Mouse (Mus musculus) macrophage (primary cell): ENCODE results near the gene Npr3. TPM values are rescaled to one million over a fixed set of nuclear protein-coding genes. Genes with fewer than 3 reads are reported as not detected.

Experiments
- H3K27ac ChIP-seq: fragments of 350-480 bp; formaldehyde crosslinking; 2 replicates; pipeline ENCODE4 v1.9.0; 2021
- H3K36me3 ChIP-seq: fragments of 350-480 bp; formaldehyde crosslinking; 2 replicates; pipeline ENCODE4 v1.9.0; 2021; ENCODE audit errors: inconsistent target
- H3K4me3 ChIP-seq: fragments of 350-480 bp; formaldehyde crosslinking; 2 replicates; pipeline ENCODE4 v1.9.0; 2021; ENCODE audit errors: inconsistent target
- H3K79me2 ChIP-seq: fragments of 350-480 bp; formaldehyde crosslinking; 2 replicates; pipeline ENCODE4 v1.9.0; 2021; ENCODE audit errors: inconsistent target
- WGBS: methylation state at CpG from one replicate; pipeline ENCODE4 v1.1.7; 2026; ENCODE audit warnings: inconsistent platforms; ENCODE audit not compliant: missing documents; 5-methylcytosine and 5-hydroxymethylcytosine counted together
- polyA plus RNA-seq: library from polyadenylated mRNA; stranded (reverse); fragments of 250-400 nt; gene quantifications from 3 replicates; pipeline ENCODE4 v1.2.4, GENCODE M21; 2018; ENCODE audit warnings: inconsistent platforms
- total RNA-seq, 78 experiments: library from RNA; depleted of rRNA; stranded (reverse); fragments of 250-400 nt; gene quantifications; 1 replicate in 9 of 78; 2 replicates in 24 of 78; 3 replicates in 43 of 78; 4 replicates in 2 of 78; pipeline ENCODE4 v1.2.4; 2018; ENCODE audit warnings: inconsistent platforms in 56 of 78

The Npr3 gene
- under 1 TPM in 1 of 26 experiments, not detected in 25; 0.73 TPM for total RNA-seq (2018; cell fraction: chromatin; rRNA removed)
- total RNA-seq (2018; cell fraction: cytosol; rRNA removed): not detected
- under 1 TPM in 1 of 26 experiments, not detected in 25; 0.14 TPM for total RNA-seq (2018; cell fraction: nucleus; rRNA removed)
- polyA plus RNA-seq: not detected in 3 replicates

DNA sequence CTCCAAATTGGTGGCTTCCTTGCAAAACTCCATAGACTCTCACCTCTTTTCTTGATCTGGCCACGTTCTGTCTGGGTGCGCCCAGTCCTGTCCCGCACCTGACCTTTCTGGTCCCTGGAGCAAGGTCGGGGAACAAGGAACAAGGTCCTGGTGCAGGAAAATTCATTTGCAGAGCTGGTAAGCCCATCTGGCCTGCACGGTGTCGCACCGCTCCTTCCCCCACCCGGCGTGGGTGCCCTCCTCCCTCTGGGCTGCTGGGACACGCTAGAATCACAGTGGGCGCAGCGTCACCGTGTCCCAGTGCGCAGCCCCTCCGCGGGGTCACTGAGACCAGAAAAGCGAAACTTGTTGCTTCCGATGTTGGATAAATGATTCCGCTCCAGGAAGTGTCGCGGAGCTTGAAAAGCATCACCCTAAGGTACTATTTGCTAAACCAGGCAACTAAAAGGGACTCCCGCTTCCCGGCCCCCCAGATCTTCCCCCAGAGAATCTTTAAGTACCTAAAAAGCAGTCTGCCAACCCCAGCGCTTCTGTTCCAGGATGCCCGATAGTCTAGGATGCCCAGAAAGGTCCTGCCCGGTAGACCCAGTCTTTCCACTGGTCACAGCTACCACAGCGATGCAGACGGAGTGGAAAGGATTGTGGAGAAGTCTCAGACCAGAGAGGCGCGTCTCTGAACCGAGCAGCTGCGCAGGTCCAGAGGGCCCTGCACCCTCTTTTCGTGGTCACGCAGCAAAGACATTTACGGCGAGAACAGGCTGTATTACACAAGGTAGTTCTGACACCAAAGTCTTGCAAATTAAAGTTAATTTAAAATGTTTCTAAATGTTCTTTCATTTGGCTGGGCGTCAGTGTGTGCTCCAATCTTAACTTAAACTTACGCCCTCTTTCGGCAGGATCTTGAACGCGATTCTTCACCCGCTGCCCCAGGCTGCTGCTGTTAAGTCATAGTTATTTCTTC lies at the start of gene Npr3:
Gene Npr3 (minus strand): TSS at position 717 of the 961 bp plus-strand sequence.
- no peak within 1 kb of the TSS for H3K4me3 ChIP-seq
- under 1% methylated on average over 42 of the region's 42 CpGs for WGBS
- H3K79me2 ChIP-seq: no peaks in the 10 kb centered on the region
- no peaks in the 10 kb centered on the region for H3K36me3 ChIP-seq
- no peak within 1 kb of the TSS for H3K27ac ChIP-seq

DNA sequence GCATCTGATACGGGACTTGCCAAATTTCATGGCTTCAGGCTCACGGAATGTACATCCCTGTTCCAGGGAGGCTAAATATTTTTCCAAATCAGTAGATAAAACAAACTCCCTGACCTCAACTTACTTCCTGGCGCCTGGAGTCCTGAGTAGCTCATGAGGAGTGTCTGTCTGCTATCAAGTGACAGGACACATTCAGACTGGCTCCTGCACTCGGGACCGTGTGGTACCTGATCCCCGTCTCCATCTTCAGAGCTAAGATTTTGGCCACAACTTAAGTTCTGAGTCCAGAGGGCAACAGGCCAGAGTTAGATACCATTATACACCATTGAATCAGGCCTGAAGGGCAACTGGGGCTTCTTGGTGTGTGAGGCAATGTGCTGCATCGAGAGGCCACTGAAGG lies 49.0 kb upstream of the Npr3 start:
- H3K79me2 ChIP-seq: no peaks in the 10 kb centered on the region
- 88% methylated on average over 7 of the region's 7 CpGs for WGBS
- H3K27ac ChIP-seq: no peak overlapping the region
- H3K36me3 ChIP-seq: no peaks in the 10 kb centered on the region
- no peak overlapping the region for H3K4me3 ChIP-seq

- Histone ChIP-seq H3K36me3 (no peaks in the 10 kb centered on the region), H3K79me2 (no peaks in the 10 kb centered on the region), H3K4me3 (no peak overlapping the region), H3K27ac (no peak overlapping the region)
- 85% methylated on average over 4 of the region's 4 CpGs for WGBS
Observed at GRCm38 (mm10) chr15:11954190-11954589, 47.1 kb upstream of the Npr3 start.

GRCm38 (mm10) chr15:11952159-11952558 lies 45.1 kb upstream of the Npr3 start:
- H3K36me3 ChIP-seq: no peaks in the 10 kb centered on the region
- no peaks in the 10 kb centered on the region for H3K79me2 ChIP-seq
- no peak overlapping the region for H3K4me3 ChIP-seq
- 87% methylated on average over 3 of the region's 3 CpGs for WGBS
- H3K27ac ChIP-seq: no peak overlapping the region

GRCm38 (mm10) chr15:11951181-11951580 lies 44.1 kb upstream of the Npr3 start:
- Histone ChIP-seq H3K79me2 (no peaks in the 10 kb centered on the region), H3K4me3 (no peak overlapping the region), H3K36me3 (no peaks in the 10 kb centered on the region), H3K27ac (no peak overlapping the region)
- WGBS: 97% methylated on average over 7 of the region's 7 CpGs

GRCm38 (mm10) chr15:11950144-11950543 lies 43.1 kb upstream of the Npr3 start:
- WGBS: 92% methylated on average over 10 of the region's 10 CpGs

DNA sequence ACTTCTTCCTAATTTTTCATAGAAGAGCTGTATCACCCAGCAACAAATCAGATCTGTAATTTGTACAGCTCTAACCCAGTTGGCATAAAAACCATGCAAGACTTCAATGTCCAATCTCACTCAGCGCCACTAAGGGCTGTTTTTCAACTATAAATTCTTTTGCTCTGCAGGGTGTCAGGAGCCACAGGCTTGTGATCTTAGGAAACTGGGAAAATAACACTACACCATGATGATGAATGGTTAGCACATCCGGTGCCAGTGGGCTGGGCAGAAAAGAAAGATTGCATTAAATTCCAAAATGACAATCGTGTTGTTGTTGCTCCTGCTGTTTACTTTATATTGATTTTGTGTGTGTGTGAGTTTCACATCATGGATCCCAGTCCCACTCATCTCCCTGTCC lies 42.4 kb upstream of the Npr3 start:
- Histone ChIP-seq H3K79me2 (no peaks in the 10 kb centered on the region), H3K36me3 (no peaks in the 10 kb centered on the region), H3K27ac (no peak overlapping the region), H3K4me3 (no peak overlapping the region)
- WGBS: 90% methylated on average over 3 of the region's 3 CpGs

More at GRCm38 (mm10) chr15:11950144-11950543, 43.1 kb upstream of the Npr3 start:
- no peak overlapping the region for H3K4me3 ChIP-seq
- no peaks in the 10 kb centered on the region for H3K79me2 ChIP-seq
- no peak overlapping the region for H3K27ac ChIP-seq
- H3K36me3 ChIP-seq: no peaks in the 10 kb centered on the region

- 85% methylated on average over 5 of the region's 5 CpGs for WGBS
- H3K4me3 ChIP-seq: no peak overlapping the region
Observed at GRCm38 (mm10) chr15:11940855-11941254, 33.8 kb upstream of the Npr3 start.

DNA sequence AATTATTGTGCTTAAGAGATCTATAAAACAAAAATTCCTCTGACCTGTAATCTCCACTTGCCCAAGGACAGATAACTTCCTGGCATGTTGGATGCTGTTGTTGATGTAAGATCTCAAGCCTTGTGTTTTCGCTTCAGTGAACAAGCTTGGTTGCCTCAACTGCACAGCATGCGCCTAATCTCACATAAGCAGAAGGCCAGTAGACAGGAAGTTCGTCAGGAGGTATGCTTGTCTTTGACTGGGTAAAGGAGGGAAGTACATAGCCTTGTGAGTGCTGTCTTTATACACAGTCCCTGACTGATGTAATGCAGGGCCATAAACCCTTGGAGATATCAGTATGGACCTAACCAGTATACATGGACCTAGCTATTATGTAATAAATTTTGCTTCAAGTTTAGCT lies 20.7 kb upstream of the Npr3 start:
- H3K79me2 ChIP-seq: no peaks in the 10 kb centered on the region
- H3K36me3 ChIP-seq: no peaks in the 10 kb centered on the region
- no peak overlapping the region for H3K4me3 ChIP-seq
- WGBS: 94% methylated on average over 3 of the region's 3 CpGs
- H3K27ac ChIP-seq: no peak overlapping the region

More at GRCm38 (mm10) chr15:11940855-11941254, 33.8 kb upstream of the Npr3 start:
- Histone ChIP-seq H3K79me2 (no peaks in the 10 kb centered on the region), H3K36me3 (no peaks in the 10 kb centered on the region), H3K27ac (no peak overlapping the region)

- no peaks in the 10 kb centered on the region for H3K36me3 ChIP-seq
- H3K79me2 ChIP-seq: no peaks in the 10 kb centered on the region
- 84% methylated on average over 9 of the region's 9 CpGs for WGBS
- H3K4me3 ChIP-seq: no peak overlapping the region
- no peak overlapping the region for H3K27ac ChIP-seq
Observed at GRCm38 (mm10) chr15:11914101-11914500, 7.0 kb upstream of the Npr3 start.

DNA sequence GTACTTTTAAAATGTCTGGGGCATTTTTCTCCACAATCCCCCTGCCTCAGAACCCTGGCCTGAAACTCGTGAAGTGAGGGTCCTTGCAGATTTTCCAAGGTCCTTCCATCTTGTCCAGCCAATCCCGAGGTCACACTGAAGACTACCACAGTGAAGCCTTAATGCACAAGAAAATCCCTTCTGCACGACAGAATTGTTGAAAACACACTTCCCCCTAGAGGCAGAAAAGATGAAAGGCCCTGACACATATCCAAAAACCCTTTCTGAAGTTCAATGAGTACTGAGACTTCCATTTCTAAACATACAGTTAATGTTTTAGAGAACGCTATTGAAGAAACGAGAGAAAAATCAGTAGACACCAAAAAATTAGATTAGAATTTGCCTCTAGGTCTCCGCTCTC lies 2.8 kb upstream of the Npr3 start:
- no peak overlapping the region for H3K27ac ChIP-seq
- WGBS: 47% methylated on average over 6 of the region's 6 CpGs
- H3K79me2 ChIP-seq: no peaks in the 10 kb centered on the region

GRCm38 (mm10) chr15:11908166-11908565 lies 1.1 kb upstream of the Npr3 start:
- Histone ChIP-seq H3K36me3 (no peaks in the 10 kb centered on the region), H3K79me2 (no peaks in the 10 kb centered on the region), H3K27ac (no peak overlapping the region), H3K4me3 (no peak overlapping the region)
- WGBS: 21% methylated on average over 11 of the region's 11 CpGs

More for the DNA sequence above, 2.8 kb upstream of the Npr3 start:
- H3K4me3 ChIP-seq: no peak overlapping the region
- H3K36me3 ChIP-seq: no peaks in the 10 kb centered on the region

- Histone ChIP-seq H3K79me2 (no peaks in the 10 kb centered on the region), H3K36me3 (no peaks in the 10 kb centered on the region), H3K27ac (no peak overlapping the region), H3K4me3 (no peak overlapping the region)
- WGBS: 2% methylated on average over 25 of the region's 36 CpGs
Observed at GRCm38 (mm10) chr15:11906021-11906570, 991 bp downstream of the Npr3 start.

DNA sequence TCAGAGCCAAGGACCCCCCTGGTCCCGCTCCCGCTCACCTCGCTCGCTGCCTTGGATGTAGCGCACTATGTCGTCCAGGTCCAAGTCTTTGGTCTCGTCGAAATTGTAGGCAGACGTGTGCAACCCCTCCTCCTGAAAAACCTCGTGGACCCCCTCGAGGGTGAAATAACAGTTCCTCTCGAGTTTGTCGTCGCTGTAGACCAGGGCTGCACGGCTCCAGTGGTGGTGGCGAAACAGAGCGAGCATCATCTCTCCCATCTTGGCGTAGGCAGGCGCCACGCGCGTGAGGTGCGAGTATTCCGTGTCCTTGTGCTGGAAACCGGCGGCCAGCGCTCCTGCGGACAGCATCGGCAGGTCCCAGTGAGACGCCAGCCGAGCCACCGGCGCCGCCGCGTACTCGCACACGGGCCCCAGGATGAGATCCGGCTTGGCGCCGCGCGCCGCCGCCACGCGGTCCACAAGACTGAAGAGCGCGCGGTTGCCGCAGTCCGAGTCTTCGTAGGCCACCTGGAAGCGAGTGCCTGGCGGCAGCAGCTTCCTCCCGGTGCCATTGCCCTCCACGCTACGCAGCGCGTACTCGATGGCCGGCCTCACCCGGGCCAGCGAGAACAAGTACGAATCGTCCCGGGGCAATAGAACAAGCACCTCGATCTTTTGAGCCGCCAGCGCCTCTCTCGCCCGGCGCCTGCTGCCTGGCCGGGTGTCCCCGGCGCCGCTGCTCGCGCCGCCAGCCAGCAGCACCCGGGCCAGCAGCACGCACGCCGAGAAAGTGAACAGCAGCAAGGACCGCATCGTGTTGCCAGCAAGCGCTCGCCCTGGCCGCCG lies 2.0 kb downstream of the Npr3 start:
- Histone ChIP-seq H3K36me3 (no peaks in the 10 kb centered on the region), H3K4me3 (no peak overlapping the region), H3K79me2 (no peaks in the 10 kb centered on the region), H3K27ac (no peak overlapping the region)
- WGBS: 4% methylated on average over 85 of the region's 90 CpGs
